Mouse (Mus musculus) stomach, embryonic 16.5 days (tissue): ENCODE measurements around the gene Tfap2b. TPM values are rescaled to one million over a fixed set of nuclear protein-coding genes. Genes with fewer than 3 reads are reported as not detected.

Experiments
- ATAC-seq: fragments of 200-750 bp; cut with Nextera tagmentation; 2 replicates; pipeline ENCODE4 v1.8.0; 2017; ENCODE audit warnings: moderate number of reproducible peaks, moderate TSS enrichment; ENCODE audit not compliant: insufficient read depth, low FRiP score
- H3K27ac ChIP-seq: fragments of 300-500 bp; sonication (generic); 2 replicates; pipeline ENCODE4 v1.5.1; 2014; ENCODE audit warnings: low read length
- H3K27me3 ChIP-seq: fragments of 300-500 bp; sonication (generic); 2 replicates; pipeline ENCODE4 v1.6.1; 2014; ENCODE audit warnings: low read length, control low read depth, mixed read lengths; ENCODE audit not compliant: control insufficient read depth, insufficient read depth
- H3K36me3 ChIP-seq: fragments of 300-500 bp; sonication (generic); 2 replicates; pipeline ENCODE4 v1.6.1; 2014; ENCODE audit warnings: low read length; ENCODE audit not compliant: control insufficient read depth, insufficient read depth
- H3K4me1 ChIP-seq: fragments of 300-500 bp; sonication (generic); 2 replicates; pipeline ENCODE4 v1.6.1; 2014; ENCODE audit warnings: low read length, control low read depth, mixed read lengths; ENCODE audit not compliant: control insufficient read depth, insufficient read depth
- H3K4me2 ChIP-seq: fragments of 300-500 bp; sonication (generic); 2 replicates; pipeline ENCODE4 v1.6.1; 2014; ENCODE audit warnings: low read depth, low read length, mixed read lengths
- H3K4me3 ChIP-seq: fragments of 300-500 bp; sonication (generic); replicated peaks from 2 replicates; pipeline ENCODE4 v1.5.1; 2014; ENCODE audit warnings: mild to moderate bottlenecking, low read length
- H3K9ac ChIP-seq: fragments of 300-500 bp; sonication (generic); 2 replicates; pipeline ENCODE4 v1.6.1; 2014; ENCODE audit warnings: low read length
- H3K9me3 ChIP-seq: fragments of 300-500 bp; sonication (generic); replicated peaks from 2 replicates; pipeline ENCODE4 v1.6.1; 2016; ENCODE audit warnings: low read length, control low read depth; ENCODE audit not compliant: control insufficient read depth
- WGBS: fragments of 180-500 bp; shearing (Covaris S2); extraction: QIAGEN DNeasy Blood & Tissue Kit; methylation state at CpG from one replicate; pipeline ENCODE4 v1.1.7; 2014; 5-methylcytosine and 5-hydroxymethylcytosine counted together
- polyA plus RNA-seq: library from polyadenylated mRNA; unstranded; fragments of >200 nt; fragmentation: Nextera tagmentation; extraction: Ambion mirVana; gene quantifications from 2 replicates; pipeline ENCODE4 v1.2.1, GENCODE M21; 2015

Gene Tfap2b
- polyA plus RNA-seq, 1 experiment from 2014 or later: 0.08 TPM

DNA sequence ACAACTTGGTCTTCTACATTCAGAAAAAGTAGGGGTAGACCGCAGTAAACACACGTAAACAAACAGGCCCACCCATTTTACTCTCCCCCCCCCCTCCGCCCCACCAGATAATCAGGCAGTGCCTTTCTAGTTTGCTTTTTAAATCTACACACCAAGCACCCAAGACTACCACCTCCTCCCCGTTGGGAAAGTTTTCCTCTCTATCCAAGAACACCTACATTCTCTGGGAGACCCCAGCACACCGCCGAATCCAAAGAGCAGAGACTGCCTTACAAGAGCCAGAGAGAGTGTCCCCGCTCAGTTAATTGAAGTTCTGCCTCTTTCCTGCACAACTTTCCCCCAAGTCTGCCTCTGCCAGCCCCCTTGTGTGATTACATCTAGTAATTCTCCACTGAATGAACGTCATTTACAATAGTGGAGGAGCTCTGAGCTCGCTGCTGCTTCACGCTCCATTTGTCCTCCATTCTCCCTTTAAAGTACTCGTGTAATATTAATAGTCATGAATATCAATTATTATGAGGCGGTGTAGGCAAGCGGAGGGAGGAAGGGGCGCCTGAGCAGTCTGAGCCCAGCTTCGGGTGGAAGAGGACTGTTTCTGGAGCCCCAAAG is 2.9 kb downstream of the Tfap2b start:
- no peak overlapping the region for H3K4me2 ChIP-seq
- no peaks in the 10 kb centered on the region for H3K4me1 ChIP-seq
- no peak overlapping the region for H3K9ac ChIP-seq
- no peak overlapping the region for H3K27ac ChIP-seq
- H3K27me3 ChIP-seq: peaks cover 76% of the 10 kb centered on the region
- no peak for ATAC-seq
- no peaks in the 10 kb centered on the region for H3K36me3 ChIP-seq
- 3% methylated on average over 15 of the region's 15 CpGs for WGBS
- no peak overlapping the region for H3K4me3 ChIP-seq
- no peaks in the 10 kb centered on the region for H3K9me3 ChIP-seq

DNA sequence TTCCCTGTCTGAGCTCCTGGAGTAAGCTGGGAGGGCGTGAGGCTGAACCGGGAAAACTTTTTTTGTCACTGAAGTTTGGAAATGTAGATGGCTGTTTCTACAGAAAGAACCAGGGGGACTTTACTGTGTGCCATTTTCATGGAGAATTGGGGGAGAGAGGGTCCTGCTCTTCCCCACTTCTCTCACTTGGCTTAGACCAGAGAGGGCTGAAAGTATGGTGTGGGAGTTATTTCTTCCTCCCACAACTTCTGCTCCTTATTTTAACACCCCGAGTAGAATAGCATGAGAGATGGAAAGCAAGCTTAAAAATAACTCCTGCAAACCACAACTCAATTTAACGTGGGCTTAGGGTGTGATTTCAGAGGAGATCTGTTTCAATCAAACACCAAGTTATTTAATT is 4.0 kb downstream of the Tfap2b start:
- Histone ChIP-seq H3K27ac (no peak overlapping the region), H3K9me3 (no peaks in the 10 kb centered on the region), H3K27me3 (peaks cover 77% of the 10 kb centered on the region), H3K9ac (no peak overlapping the region), H3K4me2 (no peak overlapping the region), H3K4me1 (no peaks in the 10 kb centered on the region), H3K4me3 (no peak overlapping the region), H3K36me3 (no peaks in the 10 kb centered on the region)
- no peak for ATAC-seq
- 4% methylated on average over 4 of the region's 4 CpGs for WGBS

DNA sequence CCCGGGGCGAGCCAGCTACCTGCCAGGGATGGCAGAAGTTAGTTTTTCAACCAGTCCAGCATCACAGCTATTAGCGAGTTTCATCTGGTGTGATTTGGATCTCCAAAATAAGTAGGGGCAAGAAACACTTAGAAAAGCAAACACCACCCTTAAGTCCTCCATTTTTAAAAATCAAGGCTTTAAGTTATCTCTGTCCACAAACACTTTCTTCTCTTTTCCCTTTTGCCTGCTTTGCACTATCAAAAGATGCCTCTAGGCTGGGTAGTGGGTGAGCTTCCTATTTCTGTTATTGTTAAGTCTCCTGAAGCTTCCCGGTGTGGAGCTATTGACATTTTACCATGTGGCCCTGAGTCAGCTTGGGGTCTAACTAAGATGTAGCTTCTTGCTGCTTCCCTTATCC is 4.5 kb downstream of the Tfap2b start:
- no peak overlapping the region for H3K9ac ChIP-seq
- H3K27ac ChIP-seq: no peak overlapping the region

DNA sequence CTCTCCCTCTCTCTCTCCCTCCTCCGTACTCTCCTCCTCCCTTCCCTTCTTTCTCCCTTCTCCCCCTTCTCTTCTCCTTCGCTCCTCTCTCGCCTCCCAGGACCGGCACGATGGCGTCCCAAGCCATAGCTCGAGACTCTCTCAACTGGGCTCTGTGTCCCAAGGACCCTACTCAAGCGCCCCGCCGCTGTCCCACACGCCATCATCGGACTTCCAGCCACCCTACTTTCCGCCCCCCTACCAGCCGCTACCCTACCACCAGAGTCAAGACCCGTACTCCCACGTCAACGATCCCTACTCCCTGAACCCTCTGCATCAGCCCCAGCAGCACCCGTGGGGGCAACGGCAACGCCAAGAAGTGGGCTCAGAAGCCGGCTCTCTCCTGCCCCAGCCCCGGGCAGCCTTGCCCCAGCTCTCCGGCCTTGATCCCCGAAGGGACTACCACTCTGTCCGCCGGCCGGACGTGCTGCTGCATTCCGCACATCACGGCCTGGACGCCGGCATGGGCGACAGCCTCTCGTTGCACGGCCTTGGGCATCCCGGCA is 5.2 kb downstream of the Tfap2b start:
- no peaks in the 10 kb centered on the region for H3K36me3 ChIP-seq
- no peaks in the 10 kb centered on the region for H3K9me3 ChIP-seq
- no peak overlapping the region for H3K4me3 ChIP-seq
- no peaks in the 10 kb centered on the region for H3K4me1 ChIP-seq
- ATAC-seq: no peak
- H3K27ac ChIP-seq: no peak overlapping the region
- H3K4me2 ChIP-seq: no peak overlapping the region
- 2% methylated on average over 36 of the region's 36 CpGs for WGBS
- peaks cover 84% of the 10 kb centered on the region for H3K27me3 ChIP-seq
- no peak overlapping the region for H3K9ac ChIP-seq

More for the DNA sequence above, 4.5 kb downstream of the Tfap2b start:
- H3K36me3 ChIP-seq: no peaks in the 10 kb centered on the region
- no peak for ATAC-seq
- no peaks in the 10 kb centered on the region for H3K4me1 ChIP-seq
- WGBS: 6% methylated on average over 4 of the region's 4 CpGs
- H3K4me3 ChIP-seq: no peak overlapping the region
- peaks cover 82% of the 10 kb centered on the region for H3K27me3 ChIP-seq
- H3K9me3 ChIP-seq: no peaks in the 10 kb centered on the region
- H3K4me2 ChIP-seq: no peak overlapping the region

DNA sequence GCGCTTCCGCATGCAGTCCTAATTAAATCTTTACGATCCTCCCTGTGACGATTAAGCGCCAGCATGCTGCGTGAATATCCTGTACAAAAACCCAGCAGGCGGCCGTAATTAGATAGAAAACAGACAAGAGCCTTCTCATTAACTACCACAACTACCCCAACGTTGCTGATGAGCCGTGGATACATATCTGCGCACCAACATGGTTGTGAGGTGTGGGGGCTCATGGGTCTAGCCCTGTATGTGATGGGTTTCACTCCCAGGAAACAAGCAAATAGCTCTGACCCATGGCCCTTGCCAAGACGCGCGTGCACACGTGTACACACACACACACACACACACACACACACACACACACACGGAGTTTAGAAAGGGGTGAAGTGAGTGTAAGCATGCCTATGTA is 8.7 kb downstream of the Tfap2b start:
- no peak for ATAC-seq
- H3K36me3 ChIP-seq: no peaks in the 10 kb centered on the region
- no peak overlapping the region for H3K9ac ChIP-seq
- WGBS: 7% methylated on average over 16 of the region's 16 CpGs
- no peak overlapping the region for H3K27ac ChIP-seq
- no peaks in the 10 kb centered on the region for H3K9me3 ChIP-seq
- no peak overlapping the region for H3K4me3 ChIP-seq
- no peak overlapping the region for H3K4me2 ChIP-seq
- H3K27me3 ChIP-seq: peaks cover 83% of the 10 kb centered on the region
- no peaks in the 10 kb centered on the region for H3K4me1 ChIP-seq

DNA sequence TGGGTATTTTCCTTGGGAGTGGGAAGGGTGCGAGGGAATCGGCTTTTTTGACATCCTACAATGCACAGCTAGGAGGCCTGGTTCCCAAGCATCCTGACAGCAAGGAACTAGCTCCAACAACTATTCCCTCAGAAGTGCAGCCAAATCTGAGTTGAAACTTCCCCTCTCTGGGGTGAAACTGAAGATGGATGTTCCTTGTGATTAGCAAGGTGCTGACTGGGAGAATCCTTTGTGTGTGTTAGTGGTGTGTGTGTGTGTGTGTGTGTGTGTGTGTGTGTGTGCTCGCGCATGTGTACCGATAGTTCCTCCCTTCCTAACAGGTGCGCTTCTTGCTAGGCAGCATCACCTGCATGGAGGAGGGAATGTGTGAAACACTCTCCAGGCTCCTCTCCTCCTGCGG is 9.5 kb downstream of the Tfap2b start:
- WGBS: 4% methylated on average over 7 of the region's 7 CpGs
- no peak for ATAC-seq
- no peak overlapping the region for H3K4me2 ChIP-seq
- H3K36me3 ChIP-seq: no peaks in the 10 kb centered on the region
- no peaks in the 10 kb centered on the region for H3K9me3 ChIP-seq
- no peak overlapping the region for H3K4me3 ChIP-seq
- no peak overlapping the region for H3K9ac ChIP-seq
- no peak overlapping the region for H3K27ac ChIP-seq
- H3K27me3 ChIP-seq: peaks cover 81% of the 10 kb centered on the region
- no peaks in the 10 kb centered on the region for H3K4me1 ChIP-seq

DNA sequence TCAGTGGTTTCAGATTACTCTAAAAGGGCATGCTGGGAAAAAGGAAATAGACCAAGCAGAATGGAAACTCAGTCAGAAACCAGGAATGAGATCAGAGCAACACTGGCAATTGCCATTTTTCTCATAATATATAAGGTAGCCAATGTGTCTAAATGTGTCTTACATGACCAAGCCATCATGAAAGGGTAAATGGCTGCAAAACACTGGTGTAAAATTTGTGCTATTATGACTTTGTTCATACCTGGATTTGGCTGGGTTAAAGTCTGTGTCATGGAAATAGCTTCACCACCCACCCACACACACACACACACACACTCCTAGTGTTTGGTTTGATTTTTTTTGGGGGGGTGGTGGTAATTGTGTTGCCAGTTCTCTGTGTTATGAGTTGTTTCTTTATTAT is 10.7 kb downstream of the Tfap2b start:
- no peak overlapping the region for H3K27ac ChIP-seq
- H3K9ac ChIP-seq: no peak overlapping the region
- no peak for ATAC-seq
- no peak overlapping the region for H3K4me3 ChIP-seq
- no peaks in the 10 kb centered on the region for H3K4me1 ChIP-seq
- no peaks in the 10 kb centered on the region for H3K9me3 ChIP-seq
- H3K36me3 ChIP-seq: no peaks in the 10 kb centered on the region
- no peak overlapping the region for H3K4me2 ChIP-seq
- peaks cover 82% of the 10 kb centered on the region for H3K27me3 ChIP-seq

DNA sequence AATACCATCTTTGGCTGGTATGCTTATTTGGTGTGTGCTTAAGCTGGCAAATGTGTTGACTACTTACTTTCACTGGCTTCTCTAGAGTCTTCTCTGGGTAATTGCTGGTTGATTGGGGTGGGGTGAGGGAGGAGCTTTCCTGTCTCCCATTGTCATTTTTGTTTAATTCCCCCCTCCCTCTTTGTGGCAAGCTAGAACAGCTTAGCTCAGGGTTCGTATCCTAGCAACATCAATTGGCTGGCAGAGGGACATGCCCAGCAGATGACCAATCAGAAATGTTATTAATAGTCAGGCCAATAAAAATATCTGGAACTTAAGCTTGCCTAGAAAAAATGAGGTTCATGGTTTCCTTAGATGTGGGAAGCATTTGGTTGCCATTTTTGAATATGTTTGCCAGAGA is 11.8 kb downstream of the Tfap2b start:
- no peak overlapping the region for H3K4me2 ChIP-seq
- H3K4me3 ChIP-seq: no peak overlapping the region
- H3K36me3 ChIP-seq: no peaks in the 10 kb centered on the region
- H3K9ac ChIP-seq: no peak overlapping the region
- WGBS: 3% methylated on average over 1 of the region's 1 CpGs
- peaks cover 80% of the 10 kb centered on the region for H3K27me3 ChIP-seq
- no peak overlapping the region for H3K27ac ChIP-seq
- no peak for ATAC-seq
- H3K9me3 ChIP-seq: no peaks in the 10 kb centered on the region
- no peaks in the 10 kb centered on the region for H3K4me1 ChIP-seq

DNA sequence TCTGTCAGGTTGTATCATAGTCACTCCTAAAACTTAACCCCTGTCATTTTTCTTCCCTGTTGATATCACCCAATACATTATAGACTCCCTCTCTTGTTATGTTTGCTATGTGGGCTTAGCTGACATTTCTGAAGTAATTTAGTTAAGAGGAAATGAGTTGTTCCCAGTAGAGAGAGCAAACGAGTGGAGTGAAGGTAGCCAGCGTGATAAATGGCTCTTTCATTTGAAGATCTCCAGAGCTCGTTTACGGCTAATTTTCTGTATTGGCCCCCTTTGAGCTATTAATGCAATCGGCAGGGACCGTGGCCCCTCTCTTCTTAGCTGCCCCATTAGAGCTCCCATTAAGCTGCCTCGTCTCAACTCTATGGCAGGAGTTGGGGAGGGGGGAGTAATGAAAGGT is 12.9 kb downstream of the Tfap2b start:
- WGBS: under 1% methylated on average over 7 of the region's 7 CpGs
- no peak overlapping the region for H3K4me2 ChIP-seq
- H3K36me3 ChIP-seq: no peaks in the 10 kb centered on the region
- H3K4me1 ChIP-seq: no peaks in the 10 kb centered on the region
- H3K4me3 ChIP-seq: no peak overlapping the region
- H3K9ac ChIP-seq: no peak overlapping the region
- no peaks in the 10 kb centered on the region for H3K9me3 ChIP-seq
- no peak for ATAC-seq
- peaks cover 81% of the 10 kb centered on the region for H3K27me3 ChIP-seq
- no peak overlapping the region for H3K27ac ChIP-seq
